Mouse (Mus musculus): ENCODE results near the gene Fyb.

Fyb gene

DNA sequence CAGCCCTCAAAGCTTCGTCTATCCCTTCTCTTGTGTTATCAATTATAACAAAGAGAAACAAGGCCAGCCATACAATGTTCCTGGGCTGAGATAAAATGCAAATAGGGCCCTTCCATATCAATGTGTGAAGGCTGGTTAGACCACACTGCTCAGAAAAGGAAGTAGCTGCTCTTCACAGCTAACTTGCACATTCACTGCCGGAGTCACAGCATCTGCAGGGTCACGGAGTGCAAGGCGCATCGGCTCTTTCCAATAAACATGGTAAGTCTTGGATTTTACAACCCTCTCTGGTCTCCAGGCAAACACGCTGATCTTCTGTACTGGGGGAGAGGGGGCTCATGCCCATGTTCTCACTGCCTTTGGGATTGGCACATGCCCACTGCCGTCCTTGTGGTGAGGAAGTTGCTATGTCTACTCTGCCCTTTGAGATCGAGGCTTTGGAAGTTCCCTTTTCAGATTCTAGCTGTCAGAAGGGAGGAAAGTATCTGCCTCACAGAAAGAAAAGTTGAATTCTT is at the start of gene Fyb:
Gene Fyb, plus strand, starts transcription at position 201 of the 515 bp plus-strand sequence.
- in situ Hi-C loops (cut with MboI, MseI) = no loop called here

- in situ Hi-C loops (cut with MboI, MseI) = no loop called here
Observed at GRCm38 (mm10) chr15:6483561-6483960, 39.1 kb upstream of the Fyb start.

- in situ Hi-C loops (cut with MboI, MseI) = loop anchor here (5.0 to 10.0 kb wide), 2 partner anchors 75 to 132 kb away; no protein-coding TSS in a partner anchor
Observed at GRCm38 (mm10) chr15:6492386-6492785, 30.3 kb upstream of the Fyb start.

- in situ Hi-C loops (cut with MboI, MseI) = loop anchor here in 1 of 2 experiments (10.0 kb wide), 1 partner anchor 126 kb away; no protein-coding TSS in a partner anchor
Observed at GRCm38 (mm10) chr15:6498396-6499070, 24.1 kb upstream of the Fyb start.

DNA sequence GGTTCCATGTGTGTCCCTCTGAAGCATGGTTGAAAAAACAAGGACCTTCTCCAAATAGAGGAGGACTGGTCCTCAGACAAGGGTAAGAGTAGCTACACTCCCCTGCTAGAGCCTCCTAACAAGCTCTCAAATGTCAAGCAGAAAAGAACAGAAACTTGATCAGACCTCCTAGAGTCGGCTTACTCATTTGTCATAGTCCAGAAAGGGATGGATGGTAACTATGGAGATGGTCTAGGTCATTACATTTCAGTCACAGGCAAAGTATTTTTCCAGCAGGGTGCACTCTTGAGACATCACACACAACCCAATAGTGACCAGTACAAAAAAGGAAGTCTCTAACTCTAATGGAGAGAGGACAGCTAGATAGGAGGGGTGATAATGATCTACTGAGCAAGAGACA is 21.9 kb upstream of the Fyb start:
- in situ Hi-C loops (cut with MboI, MseI) = no loop called here

- in situ Hi-C loops (cut with MboI, MseI) = no loop called here
Observed at GRCm38 (mm10) chr15:6517525-6517924, 5.1 kb upstream of the Fyb start.

GRCm38 (mm10) chr15:6519417-6520255 is 3.0 kb upstream of the Fyb start:
- in situ Hi-C loops (cut with MboI, MseI) = no loop called here

DNA sequence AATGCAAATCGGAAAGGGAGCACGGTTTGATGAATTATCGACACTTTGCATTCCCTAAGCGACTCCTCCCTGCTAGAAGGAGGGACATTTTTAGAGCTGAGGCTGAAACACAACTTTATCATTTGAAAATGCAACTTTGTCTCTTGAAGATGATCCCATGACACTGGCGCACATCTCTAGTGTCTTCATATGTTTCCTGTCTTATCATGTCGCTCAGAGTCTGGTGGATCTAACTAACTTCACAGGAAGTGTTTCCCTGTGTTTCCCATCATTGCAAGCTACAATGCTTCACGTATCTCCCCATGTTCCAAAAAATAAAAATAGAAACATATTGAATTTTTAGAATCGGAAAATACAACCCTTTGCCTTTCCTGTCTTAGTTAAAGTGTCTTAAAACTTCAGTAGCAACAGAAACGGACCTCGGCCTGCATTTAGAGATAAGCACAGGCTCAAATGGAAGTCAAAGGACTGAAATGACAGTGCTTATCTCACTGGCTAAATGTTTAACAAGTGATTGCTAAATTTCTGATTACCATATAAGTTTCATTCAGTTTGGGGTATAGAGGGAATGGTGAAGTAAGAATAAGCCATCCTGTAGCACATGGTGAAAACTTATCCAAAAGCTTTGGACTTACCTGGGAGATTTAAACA is 2.0 kb upstream of the Fyb start:
- in situ Hi-C loops (cut with MboI, MseI) = no loop called here

GRCm38 (mm10) chr15:6524801-6525200 is 2.1 kb downstream of the Fyb start:
- in situ Hi-C loops (cut with MboI, MseI) = loop anchor here in 1 of 2 experiments (5.0 kb wide), 2 partner anchors 42 to 82 kb away; no protein-coding TSS in a partner anchor

GRCm38 (mm10) chr15:6525386-6525785 is 2.7 kb downstream of the Fyb start:
- in situ Hi-C loops (cut with MboI, MseI) = loop anchor here in 1 of 2 experiments (5.0 kb wide), 2 partner anchors 42 to 82 kb away; no protein-coding TSS in a partner anchor

- in situ Hi-C loops (cut with MboI, MseI) = no loop called here
Observed at GRCm38 (mm10) chr15:6533858-6534343, 11.2 kb downstream of the Fyb start.

DNA sequence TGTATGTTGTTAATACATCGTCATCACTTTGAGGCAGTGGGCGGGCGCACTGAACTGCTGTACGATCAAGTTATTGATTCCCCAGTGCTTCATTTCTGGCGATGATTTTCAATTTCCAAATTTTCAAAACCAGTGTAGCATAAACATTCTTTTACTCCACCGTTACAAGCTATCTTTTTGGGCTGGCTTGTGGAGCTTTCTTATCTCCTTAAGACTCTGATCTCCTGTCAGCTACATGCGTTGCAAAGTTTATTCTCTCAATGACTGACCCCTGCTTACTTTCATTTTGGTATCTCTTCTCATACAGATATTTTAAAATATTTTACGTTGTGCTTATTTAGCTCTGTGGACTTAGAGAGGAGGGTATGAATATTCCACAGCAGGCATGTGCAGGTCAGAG is 11.9 kb downstream of the Fyb start:
- in situ Hi-C loops (cut with MboI, MseI) = no loop called here

DNA sequence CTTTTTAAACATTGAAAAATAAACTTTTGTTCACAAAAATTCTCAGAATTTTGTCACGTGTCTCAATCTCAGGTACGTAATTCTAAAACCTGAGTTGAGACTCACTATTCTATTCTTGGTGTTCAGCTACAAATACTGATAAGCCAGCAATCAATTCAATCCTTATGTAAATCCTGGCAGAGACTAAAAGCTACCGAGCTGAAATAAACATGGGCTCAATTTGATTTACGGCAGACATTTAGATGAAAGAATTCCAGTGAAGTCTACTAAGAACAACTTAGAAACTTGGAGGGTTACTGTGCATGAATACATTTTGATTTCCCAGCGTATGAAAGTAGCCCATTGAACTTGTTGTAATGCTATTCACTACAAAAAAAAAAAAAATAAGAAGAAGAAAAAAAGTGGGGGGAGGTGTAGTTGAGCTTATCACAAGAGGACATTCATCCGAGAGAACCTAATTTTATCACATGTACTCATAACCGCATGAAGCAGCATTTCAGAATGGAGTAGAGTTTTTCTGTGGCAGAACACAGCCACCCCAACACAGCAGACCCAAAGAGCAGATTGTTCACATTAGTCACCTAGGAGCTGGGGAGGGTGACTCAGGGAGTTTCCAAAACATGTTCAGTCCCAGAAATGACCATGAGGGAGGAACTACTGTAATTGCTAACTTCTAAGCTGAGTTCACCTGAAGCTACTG is 17.1 kb downstream of the Fyb start:
- in situ Hi-C loops (cut with MboI, MseI) = no loop called here

DNA sequence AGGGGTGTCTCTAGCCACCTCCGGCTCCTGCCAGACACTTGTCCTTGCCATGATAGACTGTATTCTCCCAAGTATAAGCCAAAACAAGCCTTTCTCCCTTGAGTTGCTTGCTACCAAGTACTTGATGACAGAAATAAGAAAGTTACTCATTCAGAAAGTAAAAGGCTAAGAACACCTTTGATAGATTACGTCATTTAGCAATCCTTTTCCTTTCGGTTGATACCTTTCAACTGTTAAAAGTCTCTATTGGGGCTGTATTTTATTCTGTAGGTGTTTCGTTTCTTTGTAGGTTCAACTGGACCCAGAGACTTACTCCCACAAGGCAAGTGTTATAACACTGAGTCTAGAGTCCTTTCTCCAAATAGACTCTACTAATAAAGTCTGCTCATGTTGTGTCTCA is 26.3 kb downstream of the Fyb start:
- in situ Hi-C loops (cut with MboI, MseI) = no loop called here

DNA sequence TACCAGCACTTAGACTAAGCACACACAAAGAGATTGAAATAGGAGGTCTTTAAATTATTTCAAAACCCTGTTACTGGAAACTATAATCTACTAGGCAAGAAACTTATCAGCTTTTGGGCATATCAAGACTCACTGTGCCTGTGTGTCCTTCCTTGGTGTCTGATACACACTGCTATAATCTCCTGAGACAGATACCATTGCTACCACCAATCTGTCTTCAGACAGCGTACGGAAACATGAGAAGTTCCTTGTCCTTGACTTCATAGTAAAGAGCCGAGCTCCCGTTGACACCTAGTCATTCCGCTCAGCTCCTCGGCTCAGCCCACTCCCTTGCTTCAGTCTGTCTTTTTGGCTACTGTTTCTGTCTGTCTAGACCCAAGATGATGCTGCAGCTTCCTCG is 29.2 kb downstream of the Fyb start:
- in situ Hi-C loops (cut with MboI, MseI) = no loop called here

GRCm38 (mm10) chr15:6554742-6555141 is 32.1 kb downstream of the Fyb start:
- in situ Hi-C loops (cut with MboI, MseI) = no loop called here

DNA sequence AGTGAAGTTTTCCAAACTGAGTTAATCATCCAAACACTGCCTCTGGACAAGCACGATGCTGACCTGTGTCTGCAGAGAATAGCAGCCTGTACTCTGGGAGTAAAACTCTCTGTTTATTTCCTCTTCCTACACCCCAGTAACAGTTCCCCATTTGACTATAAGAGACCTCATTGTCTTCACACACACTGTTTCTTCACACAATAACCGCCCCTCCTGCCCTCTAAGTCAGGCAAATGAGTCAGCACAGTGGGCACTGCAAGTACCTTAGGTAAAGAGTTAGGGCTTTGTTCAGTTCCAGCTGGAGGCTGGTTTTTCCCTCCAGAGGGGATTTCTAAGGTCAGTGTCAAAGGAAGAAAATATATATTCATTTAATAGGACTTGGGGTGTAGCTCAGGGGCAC is 32.9 kb downstream of the Fyb start:
- in situ Hi-C loops (cut with MboI, MseI) = no loop called here

DNA sequence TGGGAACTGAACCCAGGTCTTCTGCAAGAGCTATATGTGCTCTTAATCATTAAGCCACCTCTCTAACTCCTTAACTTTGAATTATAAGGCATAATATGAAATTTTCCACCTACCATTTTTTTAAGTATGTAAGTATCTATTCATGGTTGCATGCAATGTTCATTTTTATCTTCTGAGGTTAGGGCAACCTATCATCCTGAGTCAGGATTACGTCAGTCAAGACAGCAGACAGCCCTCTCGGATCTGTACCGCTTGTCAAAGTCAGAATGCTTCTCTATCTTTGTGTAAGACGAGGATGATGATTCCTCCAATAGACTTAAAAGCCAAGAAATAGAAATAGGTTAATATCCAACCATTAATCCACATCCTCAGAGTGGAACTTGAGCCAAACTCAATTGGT is 33.6 kb downstream of the Fyb start:
- in situ Hi-C loops (cut with MboI, MseI) = no loop called here

DNA sequence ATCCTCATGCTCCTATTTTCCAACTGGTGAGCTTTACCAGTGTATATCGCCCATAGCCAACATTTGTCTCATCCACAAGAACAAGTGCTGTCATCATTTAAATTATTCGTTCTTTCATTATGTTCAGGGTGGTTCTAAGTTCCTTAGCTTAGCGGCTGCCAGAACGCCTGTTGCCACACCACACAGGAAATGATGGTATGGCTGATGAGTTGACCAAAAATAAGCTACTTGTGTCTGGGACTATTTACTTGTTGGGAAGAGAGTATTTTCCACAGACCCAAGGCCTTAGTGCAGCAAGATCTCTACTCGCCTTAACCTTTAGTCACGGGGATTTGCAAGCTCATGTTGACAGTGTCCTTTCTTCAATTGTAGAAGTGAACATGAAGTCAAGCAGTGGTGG is 34.3 kb downstream of the Fyb start:
- in situ Hi-C loops (cut with MboI, MseI) = no loop called here

GRCm38 (mm10) chr15:6557552-6557951 is 34.9 kb downstream of the Fyb start:
- in situ Hi-C loops (cut with MboI, MseI) = no loop called here

GRCm38 (mm10) chr15:6559188-6559587 is 36.5 kb downstream of the Fyb start:
- in situ Hi-C loops (cut with MboI, MseI) = no loop called here
